Mouse (Mus musculus) liver, postnatal 0 days (tissue): ENCODE data around the gene Shisal2a.

ENCODE experiments used
- CTCF ChIP-seq: sonication (generic); IDR thresholded peaks from 2 replicates; pipeline ENCODE4 v1.5.1; 2016; ENCODE audit warnings: antibody characterized with exemption, low read depth
- EP300 ChIP-seq: IDR thresholded peaks from 2 replicates; pipeline ENCODE4 v1.6.1; 2016; ENCODE audit warnings: antibody characterized with exemption, low read depth, mild to moderate bottlenecking

DNA sequence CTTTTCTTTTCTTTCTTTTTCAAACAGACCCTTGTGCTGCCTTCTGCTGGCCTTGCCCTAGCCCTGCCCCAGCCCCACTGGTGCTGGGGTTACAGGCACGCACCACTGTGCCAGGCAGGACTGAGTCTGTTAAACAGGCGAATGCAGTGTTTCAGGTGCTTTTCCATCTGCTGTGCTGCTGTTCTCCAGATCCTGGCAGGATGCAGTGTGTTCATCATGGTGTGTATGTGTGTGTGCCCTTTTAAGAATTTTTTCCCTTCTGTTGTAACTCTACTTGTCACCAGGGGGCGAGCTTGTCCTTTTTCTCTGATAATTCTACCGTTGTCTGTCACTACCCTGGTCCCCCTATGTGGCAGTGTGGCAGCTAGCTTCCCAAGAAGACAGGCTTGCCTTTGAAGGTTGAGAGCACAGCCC, 43.9 kb downstream of the Shisal2a start:
- TF ChIP-seq CTCF (peak; percentile 84), EP300 (no peak)
